Mouse (Mus musculus) lung, adult 2 months (tissue): Measurements from ENCODE around the gene Iqck.

Source experiments
- CTCF ChIP-seq: fragments of 200-500 bp; IDR thresholded peaks from 2 replicates; pipeline ENCODE4 v1.5.1; 2011; ENCODE audit warnings: mild to moderate bottlenecking, low read length, control low read depth; ENCODE audit not compliant: insufficient read depth
- POLR2A ChIP-seq: fragments of 200-500 bp; IDR thresholded peaks from 2 replicates; pipeline ENCODE4 v1.6.1; 2011; ENCODE audit warnings: low read depth, mild to moderate bottlenecking, control low read depth, low read length, borderline replicate concordance; ENCODE audit errors: extremely low read depth

- TF ChIP-seq POLR2A (no peak), CTCF (no peak)
These were observed 134.7 kb downstream of the Iqck start for GRCm38 (mm10) chr7:118990282-118990681.
